Mouse (Mus musculus) cerebellum, adult 8-10 months (tissue): ENCODE data around the gene Sit1.
"Not testable (repeated sequence)": the region's sequence is repeated elsewhere in the genome, so short reads cannot be mapped to it uniquely, and the experiment has no call there.

Experiments used
- DNase-seq: peaks from one replicate; pipeline ENCODE4 v3.0.0; 2022

Gene Sit1

DNA sequence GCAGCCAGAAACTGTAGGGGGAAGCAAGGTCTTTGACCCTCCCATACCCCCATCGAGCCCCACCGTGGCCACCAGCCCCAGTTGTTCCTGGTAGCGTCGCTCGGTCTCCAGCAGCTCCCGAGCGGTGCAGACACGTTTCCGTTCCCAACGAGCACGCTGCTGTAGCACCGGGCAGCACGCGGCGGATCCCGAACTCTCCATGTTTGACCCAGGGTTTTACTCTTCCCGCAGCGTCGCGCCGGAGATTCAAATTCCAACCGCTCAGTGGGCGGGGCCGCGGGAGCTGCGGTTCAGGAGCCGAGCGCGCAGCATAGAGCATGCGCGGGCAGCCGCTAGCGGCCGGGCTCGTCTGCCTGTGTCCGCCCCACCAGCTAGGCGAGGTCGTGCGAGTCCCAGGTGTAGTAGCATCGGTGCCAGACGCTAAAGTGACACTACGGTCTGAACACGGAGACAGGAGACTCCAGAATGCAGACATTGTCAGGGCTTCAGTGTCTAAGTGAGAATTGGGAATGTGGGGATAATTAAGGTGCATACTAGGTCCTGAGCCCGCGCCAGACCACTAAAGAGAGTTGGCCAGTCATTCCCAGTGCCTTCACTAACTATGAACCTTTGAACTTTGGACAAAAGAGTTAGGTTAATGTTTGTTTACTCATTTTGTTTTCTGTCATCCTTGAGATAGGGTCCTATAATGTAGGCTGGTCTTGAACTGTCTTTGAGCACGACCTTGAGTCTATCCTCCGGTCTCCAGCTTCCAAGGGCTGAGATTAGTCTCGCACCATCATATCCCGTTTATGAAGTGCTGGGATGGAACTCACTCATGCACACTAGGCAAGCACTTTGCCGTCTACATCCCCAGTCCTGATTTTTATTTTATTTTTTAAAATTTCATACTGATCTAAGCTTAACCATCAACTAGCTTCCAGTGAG lies 16.1 kb upstream of the Sit1 start, which contains the start of gene Arhgef39:
Gene Arhgef39 (minus strand): TSS at position 289 of the 927 bp plus-strand sequence.
- peak; percentile 80 for DNase-seq

GRCm38 (mm10) chr4:43498983-43499382 lies 15.4 kb upstream of the Sit1 start:
- no peak for DNase-seq

GRCm38 (mm10) chr4:43497946-43498345 lies 14.4 kb upstream of the Sit1 start:
- no peak for DNase-seq

- no peak for DNase-seq
Measured at GRCm38 (mm10) chr4:43497405-43497804, 13.9 kb upstream of the Sit1 start.

- DNase-seq = no peak
Measured at GRCm38 (mm10) chr4:43496587-43496986, 13.1 kb upstream of the Sit1 start.

- no peak for DNase-seq
Measured at GRCm38 (mm10) chr4:43493846-43494240, 10.3 kb upstream of the Sit1 start.

GRCm38 (mm10) chr4:43493186-43493845 lies 9.8 kb upstream of the Sit1 start:
- peak; percentile 98 for DNase-seq

GRCm38 (mm10) chr4:43492821-43493185 lies 9.3 kb upstream of the Sit1 start, which contains the start of gene Ccdc107:
TSS of gene Ccdc107 (plus strand) at chr4:43492900.
- DNase-seq = peak; percentile 93

DNA sequence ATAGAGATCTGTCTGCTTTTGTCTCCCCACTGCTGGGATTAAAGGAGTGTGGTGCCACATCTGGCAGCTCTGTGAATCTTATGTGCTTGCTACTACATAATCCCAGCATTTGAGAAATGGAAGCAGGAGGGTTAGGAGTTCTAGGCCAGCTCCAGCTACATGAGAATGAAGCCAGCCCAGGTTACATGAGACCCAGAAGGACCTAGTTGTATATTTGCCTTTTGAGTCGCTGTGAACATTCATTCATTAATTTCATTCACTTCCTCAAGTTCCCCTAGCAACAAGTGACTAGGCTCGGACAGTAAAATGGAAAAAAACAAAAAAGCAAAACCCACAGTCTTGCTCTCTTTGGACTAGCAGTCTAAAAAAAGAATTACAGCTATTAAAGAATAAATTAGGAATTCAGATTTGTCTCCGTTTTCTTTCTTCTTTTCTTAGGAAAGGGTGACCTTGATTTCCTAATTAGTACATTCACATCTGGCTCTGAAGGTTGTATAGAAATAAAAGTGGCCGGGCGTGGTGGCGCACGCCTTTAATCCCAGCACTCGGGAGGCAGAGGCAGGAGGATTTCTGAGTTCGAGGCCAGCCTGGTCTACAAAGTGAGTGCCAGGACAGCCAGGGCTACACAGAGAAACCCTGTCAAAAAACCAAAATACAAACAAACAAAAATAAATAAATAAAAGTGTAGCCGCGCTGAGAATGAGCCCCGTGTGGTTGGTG lies 8.7 kb upstream of the Sit1 start:
- no peak for DNase-seq

- no peak for DNase-seq
Measured at GRCm38 (mm10) chr4:43490801-43491200, 7.3 kb upstream of the Sit1 start.

GRCm38 (mm10) chr4:43489611-43490010 lies 6.1 kb upstream of the Sit1 start:
- DNase-seq = no peak

- DNase-seq = not testable (repeated sequence)
Measured at GRCm38 (mm10) chr4:43485666-43486065, 2.1 kb upstream of the Sit1 start.

DNA sequence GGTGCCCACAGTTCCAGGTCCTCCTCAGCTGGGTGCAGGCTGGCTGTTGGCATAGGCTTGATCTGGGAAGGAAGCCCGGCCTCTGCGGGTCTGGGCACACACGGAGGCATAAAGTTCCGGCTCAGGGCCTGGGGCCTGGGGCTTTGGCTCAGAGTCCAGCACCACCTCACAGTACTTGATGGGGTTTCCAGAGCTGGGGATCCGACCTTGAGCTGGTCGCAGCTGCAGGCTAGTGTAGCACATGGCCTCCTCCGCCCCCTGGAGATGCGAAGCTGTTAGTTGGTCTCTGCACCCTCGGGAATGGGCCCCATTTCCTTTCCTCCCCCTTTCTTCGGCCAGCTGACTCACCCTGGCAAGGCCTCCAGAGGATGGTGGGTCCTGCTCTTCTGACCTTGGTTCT lies 943 bp downstream of the Sit1 start:
- no peak for DNase-seq

GRCm38 (mm10) chr4:43481894-43482456 lies 1.6 kb downstream of the Sit1 start:
- DNase-seq = no peak

- no peak for DNase-seq
Measured at GRCm38 (mm10) chr4:43480985-43481384, 2.5 kb downstream of the Sit1 start.

DNA sequence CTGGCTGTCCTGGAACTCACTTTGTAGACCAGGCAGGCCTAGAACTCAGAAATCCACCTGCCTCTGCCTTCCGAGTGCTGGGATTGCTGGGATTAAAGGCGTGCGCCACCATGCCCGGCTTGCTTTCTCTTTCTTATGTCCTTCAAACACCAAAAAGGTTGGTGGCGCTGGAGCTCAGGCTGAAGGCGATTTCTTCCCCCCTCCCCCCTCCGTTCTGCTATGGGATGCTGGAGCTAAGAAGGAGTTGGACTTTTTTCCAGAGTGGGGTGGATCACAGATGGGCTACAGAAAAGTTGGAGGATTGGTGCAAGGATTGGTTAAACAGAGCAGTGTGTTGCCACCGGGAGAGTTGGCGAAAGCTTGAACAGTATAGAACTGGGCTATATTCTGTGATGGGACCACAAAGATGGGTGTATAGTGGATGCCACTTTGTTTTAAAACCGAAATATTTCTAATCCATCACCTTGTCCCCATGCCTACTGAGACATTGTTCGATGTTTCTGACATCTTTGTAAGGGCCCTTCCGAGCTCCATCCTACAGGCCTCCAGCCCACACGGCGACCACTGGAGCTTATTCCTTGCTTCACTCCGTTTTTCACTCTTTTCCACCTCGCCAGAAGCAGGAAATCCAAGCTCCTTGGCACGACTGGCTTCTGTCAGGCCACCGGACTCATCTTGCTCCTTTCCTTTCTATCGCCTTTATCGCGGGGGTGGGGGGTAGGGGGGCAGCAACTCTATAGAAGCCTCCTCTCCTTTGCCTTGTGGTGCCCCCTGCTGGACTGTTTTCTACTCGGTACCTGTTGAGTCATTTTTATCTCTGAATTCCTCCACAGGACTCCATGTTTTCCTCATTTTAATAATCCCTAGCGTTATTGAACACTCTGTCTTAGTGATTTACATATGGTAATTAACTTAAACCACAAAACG lies 4.4 kb downstream of the Sit1 start:
- no peak for DNase-seq

DNA sequence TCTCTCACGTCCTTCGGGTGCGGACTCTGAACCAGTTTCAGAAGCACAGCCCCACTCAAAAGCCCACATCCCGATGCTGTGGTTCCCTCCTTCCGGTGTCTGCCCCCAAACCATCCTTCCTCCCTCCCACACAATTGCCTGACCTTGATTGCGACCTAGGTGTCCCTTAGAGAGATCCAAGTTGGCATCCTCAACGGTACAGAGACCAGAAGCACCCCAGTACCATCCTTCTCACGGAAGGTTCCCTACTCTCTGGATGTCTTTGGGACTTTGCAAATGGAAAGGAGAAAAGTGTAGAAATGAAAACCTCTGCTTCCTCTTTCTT lies 5.0 kb downstream of the Sit1 start:
- no peak for DNase-seq

- DNase-seq = peak; percentile 83
Measured at GRCm38 (mm10) chr4:43477857-43478533, 5.5 kb downstream of the Sit1 start.

- no peak for DNase-seq
Measured at GRCm38 (mm10) chr4:43476604-43477003, 6.9 kb downstream of the Sit1 start.

DNA sequence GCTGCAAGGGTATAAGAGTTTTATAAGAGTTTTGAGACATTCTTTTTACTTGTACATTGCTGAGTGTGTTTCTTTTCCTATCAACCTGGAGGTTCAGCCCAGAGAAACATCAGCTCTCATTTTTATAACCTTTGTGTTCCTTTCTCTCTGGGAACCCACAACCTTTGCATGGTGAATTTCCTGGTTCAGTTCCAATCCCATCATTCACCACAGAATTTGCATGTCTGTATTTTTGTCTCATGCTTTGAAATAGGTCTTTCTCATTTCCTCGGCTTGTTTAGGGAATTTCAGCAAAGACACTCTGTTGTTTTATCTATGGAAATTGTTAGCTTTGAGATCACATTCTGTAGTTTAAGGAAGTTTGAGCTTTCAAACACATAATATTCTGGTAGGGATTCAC lies 9.9 kb downstream of the Sit1 start:
- no peak for DNase-seq

GRCm38 (mm10) chr4:43470301-43470700 lies 13.2 kb downstream of the Sit1 start:
- no peak for DNase-seq
